Mouse (Mus musculus) megakaryocyte, embryonic 14.5 days (primary cell): ENCODE measurements around the gene Tarbp2.

Experiments
- FLI1 ChIP-seq: IDR thresholded peaks from 2 replicates; pipeline ENCODE4 v1.6.1; 2012; ENCODE audit warnings: low read length, inconsistent platforms, mixed read lengths
- GATA1 ChIP-seq: IDR thresholded peaks from 3 replicates; pipeline ENCODE4 v1.6.1; 2012; ENCODE audit warnings: mixed read lengths, low read length, inconsistent platforms, borderline replicate concordance

GRCm38 (mm10) chr15:102507561-102507960 lies 10.4 kb upstream of the Tarbp2 start:
- no peak for TF ChIP-seq FLI1
- no peak for TF ChIP-seq GATA1
